Mouse (Mus musculus): Measurements from ENCODE around the gene Tbp.

DNA sequence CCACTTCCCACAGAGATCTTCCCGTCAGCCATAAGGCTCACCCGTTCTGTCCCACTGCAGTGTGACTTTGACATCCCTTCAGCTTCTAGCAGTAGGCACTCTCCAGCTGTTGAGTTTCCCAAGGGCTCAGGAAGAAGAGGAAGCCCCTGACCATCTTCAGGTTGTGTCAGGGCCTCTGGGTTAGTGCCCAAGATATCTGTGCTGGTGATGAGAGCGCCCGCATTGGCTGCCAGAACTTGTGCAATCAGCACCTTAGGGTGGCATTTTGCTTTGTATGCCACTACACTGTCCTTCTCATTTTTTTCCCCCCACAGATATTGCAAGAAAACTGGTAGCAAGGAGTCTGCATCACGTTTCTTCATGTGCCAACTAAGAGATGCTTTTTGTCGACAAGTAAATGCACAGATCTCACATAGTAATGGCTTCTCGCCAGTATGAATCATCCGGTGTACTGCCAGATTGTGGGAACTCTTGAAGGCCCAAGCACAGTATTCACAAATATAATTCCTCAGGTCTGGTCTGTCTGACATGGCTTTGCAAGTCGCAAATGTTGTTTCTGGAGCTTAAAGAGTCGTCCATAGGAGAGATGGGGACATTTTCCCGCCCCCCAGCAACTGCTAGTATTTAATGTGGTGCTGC is 35.6 kb downstream of the Tbp start:
- TF ChIP-seq CTCF (IDR thresholded peaks at IDR 0.05; ENCODE audit: insufficient read depth, low read depth, low read length) (no peak), POLR2A (IDR thresholded peaks at IDR 0.05; ENCODE audit: insufficient read depth, low read depth, low read length) (no peak)

Measured in olfactory bulb, adult 2 months (tissue).